Mouse (Mus musculus) heart, postnatal 4 days (tissue): Measurements from ENCODE around the gene Filip1l. TPM values are rescaled to one million over a fixed set of nuclear protein-coding genes. Genes with fewer than 3 reads are reported as not detected.

Experiments
- DNase-seq: peaks from one replicate; pipeline ENCODE4 v3.0.0; 2021
- total RNA-seq, 2 experiments: library from RNA; stranded (reverse); gene quantifications; 2 replicates each; pipeline ENCODE4 v1.2.3; 2021

Gene Filip1l
- total RNA-seq: 10 to 100 TPM; 61.2 to 63.6 TPM

GRCm38 (mm10) chr16:57352751-57353150 lies at the start of gene Filip1l:
Filip1l (plus strand) TSS chr16:57353093.
- peak; percentile 19 for DNase-seq

GRCm38 (mm10) chr16:57303716-57304115 lies 49.2 kb upstream of the Filip1l start:
- no peak for DNase-seq

DNA sequence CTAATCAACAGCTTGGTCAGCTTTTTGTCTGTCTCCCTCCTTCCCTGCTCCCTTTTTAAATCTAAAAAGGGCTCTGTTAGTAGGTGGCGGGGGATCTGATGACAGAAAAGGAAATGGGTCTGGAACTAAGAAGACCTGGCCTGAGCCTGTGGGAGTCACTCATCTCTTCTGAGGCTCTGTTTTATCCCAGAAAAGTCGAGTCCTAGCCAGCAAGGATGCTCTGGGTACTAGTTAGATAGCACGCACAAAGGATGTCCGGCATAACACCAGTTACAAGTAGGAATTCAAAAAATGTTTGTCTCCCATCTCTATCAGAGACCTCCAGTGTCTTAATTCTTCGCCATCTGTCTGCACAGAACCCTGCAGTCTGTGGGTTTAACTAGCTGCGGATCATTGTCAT lies 47.4 kb upstream of the Filip1l start:
- no peak for DNase-seq

GRCm38 (mm10) chr16:57312130-57312529 lies 40.8 kb upstream of the Filip1l start:
- no peak for DNase-seq

GRCm38 (mm10) chr16:57313487-57313886 lies 39.4 kb upstream of the Filip1l start:
- DNase-seq: no peak

DNA sequence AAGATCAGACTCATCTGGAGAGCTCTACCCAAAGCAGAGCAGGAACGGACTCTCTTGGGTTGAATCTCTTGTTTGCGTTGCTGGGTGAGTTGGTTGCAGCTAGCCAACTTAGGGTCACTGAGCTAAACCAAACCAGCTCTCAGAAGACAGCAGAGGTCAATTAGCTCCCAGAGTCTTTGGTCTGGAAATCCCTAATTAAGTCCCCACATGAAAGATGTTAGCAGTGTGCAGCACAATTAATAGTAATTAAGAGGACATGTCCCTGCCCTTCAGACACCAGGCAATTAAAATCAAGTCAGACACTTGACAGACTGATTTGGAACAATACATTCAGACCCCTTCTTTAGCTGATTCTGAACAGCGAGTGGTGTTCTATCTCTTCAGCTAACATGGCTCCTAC lies 38.7 kb upstream of the Filip1l start:
- no peak for DNase-seq

- no peak for DNase-seq
Measured at GRCm38 (mm10) chr16:57315026-57315425, 37.9 kb upstream of the Filip1l start.

- no peak for DNase-seq
Measured at GRCm38 (mm10) chr16:57317127-57317526, 35.8 kb upstream of the Filip1l start.

DNA sequence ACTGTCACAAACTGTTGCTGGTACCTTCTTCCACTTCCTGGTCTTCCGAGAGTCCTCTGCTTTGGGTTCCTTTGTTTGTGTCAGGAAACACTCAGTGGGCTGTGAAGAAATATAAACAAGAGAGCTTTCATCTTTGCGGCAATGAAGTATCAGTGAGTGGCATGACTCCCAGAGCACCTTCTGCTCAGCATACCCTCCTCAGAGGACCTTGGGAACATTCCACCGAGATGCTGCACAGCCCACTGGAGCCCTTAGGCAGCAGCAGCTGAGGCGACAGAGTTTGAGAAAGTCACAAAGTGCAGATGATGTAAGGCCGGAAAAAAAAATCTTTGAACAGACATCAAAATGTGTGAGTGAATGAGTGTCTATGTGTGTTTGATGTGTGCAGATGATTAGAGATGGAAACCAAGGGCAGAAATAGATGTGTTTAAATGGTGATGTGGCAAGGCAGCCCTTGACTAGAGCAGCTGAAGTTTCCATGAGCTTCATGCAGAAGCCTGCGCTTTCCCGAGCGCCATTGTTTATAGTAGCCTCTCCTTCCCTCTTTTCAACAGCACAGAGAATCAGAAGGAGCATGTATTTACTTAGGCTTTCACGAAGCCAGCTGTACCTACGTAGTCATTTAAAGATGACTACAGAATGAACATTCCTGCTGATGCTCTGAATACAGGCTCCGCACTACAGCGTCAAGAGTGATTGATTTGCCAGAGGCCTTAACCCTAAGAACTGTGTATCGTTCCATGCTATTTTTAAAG lies 34.8 kb upstream of the Filip1l start:
- DNase-seq: no peak

DNA sequence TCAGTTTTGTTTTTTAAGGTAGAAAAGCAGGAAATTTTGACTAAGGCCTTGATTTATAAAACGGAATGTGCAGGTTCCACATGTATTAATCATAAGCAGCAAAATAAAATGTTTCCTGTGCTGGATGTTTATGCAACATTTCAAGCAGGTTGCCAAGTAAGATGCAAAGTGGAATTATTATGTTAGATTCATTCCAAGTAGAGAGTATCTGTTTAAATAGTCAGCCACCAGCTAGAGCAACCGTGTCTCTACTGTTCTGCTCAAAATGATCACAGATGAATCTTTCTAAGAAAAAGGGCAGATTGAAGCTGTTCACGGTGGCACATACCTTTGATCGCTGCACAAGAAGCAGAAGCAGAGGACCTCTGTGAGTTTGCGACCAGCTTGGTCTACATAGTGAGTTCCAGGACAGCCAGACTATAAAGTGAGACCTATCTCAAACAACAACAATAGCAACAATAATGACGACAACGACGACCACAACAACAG lies 34.2 kb upstream of the Filip1l start:
- no peak for DNase-seq

DNA sequence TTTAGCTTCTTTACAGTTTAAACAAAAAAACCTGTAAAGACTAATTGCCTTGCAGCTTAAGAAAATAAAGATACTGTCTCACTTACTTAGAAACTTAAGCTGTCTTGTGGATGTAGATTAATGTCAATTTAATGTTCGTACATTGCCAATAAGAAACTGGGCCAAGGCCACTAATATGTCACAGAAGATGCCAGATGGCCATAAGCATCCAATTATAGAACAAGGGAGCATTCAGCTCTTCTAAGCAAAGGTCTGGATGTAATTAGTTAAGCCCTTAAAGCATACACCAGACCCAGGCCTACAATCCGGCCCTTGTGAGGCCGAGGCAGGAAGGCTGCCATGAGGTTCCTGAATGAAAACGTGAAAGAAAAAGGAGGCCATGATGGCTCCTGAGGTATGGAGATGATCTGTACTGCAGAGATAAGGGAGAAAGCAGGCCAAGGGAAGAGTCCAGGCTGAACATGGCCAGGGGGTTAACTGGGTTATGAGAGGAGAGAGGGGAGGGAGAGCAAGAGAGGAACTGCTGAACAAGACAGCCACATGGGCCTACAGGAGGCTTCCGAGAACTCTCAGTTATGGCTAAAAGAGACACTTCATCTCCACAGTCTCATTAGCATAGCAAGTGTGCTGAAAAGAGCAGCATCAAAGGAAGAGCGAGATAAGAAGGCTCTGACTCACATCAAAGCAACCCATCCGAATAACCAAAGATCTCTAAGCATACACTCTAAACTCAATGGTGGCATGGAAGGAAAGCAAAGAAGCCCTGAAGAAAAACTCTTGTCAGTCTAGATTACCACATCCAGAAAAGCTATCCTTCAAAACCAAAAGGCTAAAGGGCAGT lies 33.4 kb upstream of the Filip1l start:
- no peak for DNase-seq

- peak; percentile 58 for DNase-seq
Measured at GRCm38 (mm10) chr16:57326996-57327395, 25.9 kb upstream of the Filip1l start.

- DNase-seq: peak; percentile 19
Measured at GRCm38 (mm10) chr16:57329028-57329427, 23.9 kb upstream of the Filip1l start.

GRCm38 (mm10) chr16:57330111-57330510 lies 22.8 kb upstream of the Filip1l start:
- no peak for DNase-seq

GRCm38 (mm10) chr16:57332301-57332700 lies 20.6 kb upstream of the Filip1l start:
- DNase-seq: no peak

DNA sequence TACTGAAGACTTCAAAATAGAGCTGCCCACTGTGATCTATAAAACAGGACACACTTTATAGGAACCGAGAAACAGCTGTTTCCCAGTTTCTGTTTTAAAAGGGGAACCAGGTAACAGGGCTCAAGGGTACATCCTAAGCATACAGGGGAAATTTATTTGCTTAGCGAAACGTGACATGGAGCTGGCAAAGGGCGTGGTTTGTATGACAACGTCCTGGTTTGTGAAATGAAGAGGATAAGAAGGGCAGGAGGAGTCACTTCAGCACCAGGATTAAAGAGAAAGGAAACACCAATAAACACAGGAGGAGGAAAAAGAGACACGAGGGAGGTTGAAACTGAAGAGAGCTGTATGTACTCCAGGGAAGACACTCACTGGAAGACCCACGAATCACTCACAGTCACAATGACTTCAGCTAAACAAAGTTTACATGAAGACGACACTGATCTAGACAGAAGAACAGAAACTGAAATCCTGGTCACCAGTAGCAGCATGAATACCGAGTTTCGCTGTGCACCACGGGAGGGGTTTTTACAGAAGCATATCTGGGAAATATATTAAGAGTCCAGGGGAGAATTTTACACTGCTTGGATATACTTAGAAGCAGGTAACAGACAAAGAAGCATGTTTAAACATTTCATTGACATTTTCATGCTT lies 16.0 kb upstream of the Filip1l start:
- no peak for DNase-seq

- no peak for DNase-seq
Measured at GRCm38 (mm10) chr16:57339765-57340612, 12.9 kb upstream of the Filip1l start.

GRCm38 (mm10) chr16:57340613-57340898 lies 12.3 kb upstream of the Filip1l start:
- no peak for DNase-seq

- DNase-seq: no peak
Measured at GRCm38 (mm10) chr16:57346258-57346657, 6.6 kb upstream of the Filip1l start.

DNA sequence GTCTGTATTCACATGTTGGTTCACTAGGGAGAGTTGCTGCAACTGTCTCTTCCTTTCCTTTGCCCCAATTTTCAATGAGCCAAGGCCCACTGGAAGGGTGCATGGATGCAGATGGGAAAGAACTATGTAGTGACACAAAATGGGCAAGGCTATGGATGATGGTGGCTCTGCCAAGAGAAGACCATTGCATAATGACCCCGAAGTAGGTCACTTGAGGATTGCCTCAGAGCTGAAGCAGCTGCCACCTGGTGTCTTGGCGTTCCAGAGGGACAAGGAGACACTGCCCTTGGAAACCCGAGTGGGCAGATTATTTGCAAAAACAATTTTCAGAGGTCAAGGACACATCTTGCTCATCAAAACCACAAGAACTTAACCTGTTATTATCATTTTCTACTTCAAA lies 3.9 kb upstream of the Filip1l start:
- no peak for DNase-seq

- DNase-seq: no peak
Measured at GRCm38 (mm10) chr16:57349689-57350088, 3.2 kb upstream of the Filip1l start.

DNA sequence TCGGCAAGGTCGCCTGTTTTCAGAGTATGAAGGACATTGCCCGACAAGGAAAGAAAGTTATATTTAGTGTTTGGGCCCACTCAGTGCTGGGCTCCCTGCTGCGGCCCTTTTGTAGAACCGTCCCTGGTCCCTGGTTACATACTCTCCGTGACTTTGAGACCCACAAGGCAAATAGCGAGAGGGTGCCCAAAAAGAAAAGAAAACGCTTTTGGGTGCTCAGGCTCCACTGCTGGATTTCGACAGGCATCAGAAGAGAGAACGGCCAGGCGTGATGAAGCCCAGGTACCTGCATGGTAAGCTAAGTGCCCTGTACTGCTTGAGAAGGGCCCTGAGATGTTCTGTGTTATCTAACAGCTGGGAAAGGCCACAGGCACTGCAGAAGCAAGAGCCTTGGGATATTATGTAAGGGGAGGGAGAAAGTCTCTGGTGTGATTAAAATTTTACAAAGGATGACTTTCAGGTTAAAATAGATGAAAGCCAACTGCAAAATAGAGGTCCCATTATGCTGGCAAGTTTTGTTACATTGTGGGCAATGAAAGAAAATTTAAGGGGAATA lies 351 bp downstream of the Filip1l start:
- DNase-seq: no peak
